Mouse (Mus musculus) kidney, postnatal 0 days (tissue): ENCODE data around the gene Pgd. TPM values are rescaled to one million over a fixed set of nuclear protein-coding genes. Genes with fewer than 3 reads are reported as not detected.

Source experiments
- ATAC-seq: fragments of 200-750 bp; cut with Nextera tagmentation; replicated peaks from 2 replicates; pipeline ENCODE4 v1.8.0; 2017; ENCODE audit warnings: low read depth, moderate number of reproducible peaks, moderate TSS enrichment, moderate library complexity; ENCODE audit not compliant: low FRiP score
- DNase-seq: peaks from one replicate; pipeline ENCODE4 v3.0.0-alpha.2; 2016; ENCODE audit warnings: low spot score
- H3K27ac ChIP-seq: fragments of 300-500 bp; sonication (generic); 2 replicates; pipeline ENCODE4 v1.5.1; 2014; ENCODE audit warnings: mild to moderate bottlenecking
- H3K27me3 ChIP-seq: fragments of 300-500 bp; sonication (generic); 2 replicates; pipeline ENCODE4 v1.6.1; 2014; ENCODE audit warnings: low read length, mixed read lengths; ENCODE audit not compliant: insufficient read depth
- H3K36me3 ChIP-seq: fragments of 300-500 bp; sonication (generic); 2 replicates; pipeline ENCODE4 v1.6.1; 2014; ENCODE audit warnings: low read length, mixed read lengths; ENCODE audit not compliant: insufficient read depth
- H3K4me1 ChIP-seq: fragments of 300-500 bp; sonication (generic); replicated peaks from 2 replicates; pipeline ENCODE4 v1.6.1; 2014; ENCODE audit warnings: antibody characterized with exemption, low read length, mixed read lengths; ENCODE audit not compliant: insufficient read depth
- H3K4me2 ChIP-seq: fragments of 300-500 bp; sonication (generic); 2 replicates; pipeline ENCODE4 v1.6.1; 2014; ENCODE audit warnings: mild to moderate bottlenecking, low read length, moderate library complexity, mixed read lengths
- H3K4me3 ChIP-seq: fragments of 300-500 bp; sonication (generic); replicated peaks from 2 replicates; pipeline ENCODE4 v1.5.1; 2014; ENCODE audit warnings: low read depth, low read length
- H3K9ac ChIP-seq: fragments of 300-500 bp; sonication (generic); 2 replicates; pipeline ENCODE4 v1.6.1; 2014; ENCODE audit warnings: low read depth, low read length
- H3K9me3 ChIP-seq: fragments of 300-500 bp; sonication (generic); replicated peaks from 2 replicates; pipeline ENCODE4 v1.6.1; 2016; ENCODE audit warnings: low read length, inconsistent platforms, mixed read lengths
- CTCF ChIP-seq: IDR thresholded peaks from 2 replicates; pipeline ENCODE4 v1.5.1; 2016; ENCODE audit warnings: antibody characterized with exemption, low read depth, mild to moderate bottlenecking, moderate library complexity
- WGBS: fragments of 180-500 bp; shearing (Covaris S2); extraction: QIAGEN DNeasy Blood & Tissue Kit; methylation state at CpG from one replicate; pipeline ENCODE4 v1.1.7; 2014; 5-methylcytosine and 5-hydroxymethylcytosine counted together
- polyA plus RNA-seq: library from polyadenylated mRNA; unstranded; fragments of >200 nt; fragmentation: Nextera tagmentation; extraction: Ambion mirVana; gene quantifications from 2 replicates; pipeline ENCODE4 v1.2.1, GENCODE M21; 2015

The Pgd gene
- polyA plus RNA-seq, 1 experiment from 2014 or later: 95.4 TPM

GRCm38 (mm10) chr4:149131789-149132565 lies 34.6 kb downstream of the Pgd start:
- DNase-seq (no peak), ATAC-seq (no peak)
- Histone ChIP-seq H3K27ac (no peak overlapping the region), H3K4me3 (no peak overlapping the region), H3K36me3 (no peaks in the 10 kb centered on the region), H3K9me3 (no peaks in the 10 kb centered on the region), H3K4me2 (no peak overlapping the region), H3K27me3 (no peaks in the 10 kb centered on the region), H3K4me1 (no peaks in the 10 kb centered on the region), H3K9ac (no peak overlapping the region)
- no peak for TF ChIP-seq CTCF
- 71% methylated on average over 21 of the region's 21 CpGs for WGBS

GRCm38 (mm10) chr4:149131021-149131752 lies 35.4 kb downstream of the Pgd start:
- Histone ChIP-seq H3K9me3 (no peaks in the 10 kb centered on the region), H3K9ac (no peak overlapping the region), H3K27ac (no peak overlapping the region), H3K4me3 (no peak overlapping the region), H3K27me3 (no peaks in the 10 kb centered on the region), H3K4me1 (no peaks in the 10 kb centered on the region), H3K4me2 (no peak overlapping the region), H3K36me3 (no peaks in the 10 kb centered on the region)
- no peak for TF ChIP-seq CTCF
- 90% methylated on average over 23 of the region's 23 CpGs for whole genome bisulfite sequencing
- DNase-seq (no peak), ATAC-seq (no peak)

- Histone ChIP-seq H3K4me1 (no peaks in the 10 kb centered on the region), H3K9ac (no peak overlapping the region), H3K27me3 (no peaks in the 10 kb centered on the region), H3K9me3 (no peaks in the 10 kb centered on the region), H3K27ac (no peak overlapping the region), H3K36me3 (no peaks in the 10 kb centered on the region), H3K4me2 (no peak overlapping the region), H3K4me3 (no peak overlapping the region)
- no peak for TF ChIP-seq CTCF
- WGBS: 81% methylated on average over 18 of the region's 18 CpGs
- DNase-seq (no peak), ATAC-seq (no peak)
These were observed 38.1 kb downstream of the Pgd start for GRCm38 (mm10) chr4:149128467-149128866.

GRCm38 (mm10) chr4:149126663-149127062 lies 39.9 kb downstream of the Pgd start, which contains the start of gene Cort:
TSS of gene Cort (minus strand) at chr4:149126763.
- TF ChIP-seq CTCF: no peak
- no peaks in the 10 kb centered on the region for H3K36me3 ChIP-seq
- no peak within 1 kb of the TSS for H3K4me2 ChIP-seq
- ATAC-seq (no peak), DNase-seq (no peak)
- WGBS: 76% methylated on average over 11 of the region's 11 CpGs
- H3K27ac ChIP-seq: no peak within 1 kb of the TSS
- H3K9ac ChIP-seq: no peak within 1 kb of the TSS
- H3K4me1 ChIP-seq: no peaks in the 10 kb centered on the region
- H3K4me3 ChIP-seq: no peak within 1 kb of the TSS
- H3K27me3 ChIP-seq: no peaks in the 10 kb centered on the region
- H3K9me3 ChIP-seq: no peaks in the 10 kb centered on the region

- Histone ChIP-seq H3K27me3 (no peaks in the 10 kb centered on the region), H3K4me2 (no peak overlapping the region), H3K9me3 (no peaks in the 10 kb centered on the region), H3K4me1 (no peaks in the 10 kb centered on the region), H3K27ac (no peak overlapping the region), H3K9ac (no peak overlapping the region), H3K36me3 (no peaks in the 10 kb centered on the region), H3K4me3 (no peak overlapping the region)
- WGBS: 36% methylated on average over 6 of the region's 6 CpGs
- ATAC-seq: no peak
- TF ChIP-seq CTCF: no peak
- DNase-seq: peak; percentile 64
These were observed 40.5 kb downstream of the Pgd start for GRCm38 (mm10) chr4:149126115-149126509.

GRCm38 (mm10) chr4:149125341-149126114 lies 41.0 kb downstream of the Pgd start:
- Histone ChIP-seq H3K4me2 (no peak overlapping the region), H3K9me3 (no peaks in the 10 kb centered on the region), H3K27ac (no peak overlapping the region), H3K4me3 (no peak overlapping the region), H3K9ac (no peak overlapping the region), H3K4me1 (no peaks in the 10 kb centered on the region), H3K36me3 (no peaks in the 10 kb centered on the region), H3K27me3 (no peaks in the 10 kb centered on the region)
- no peak for DNase-seq
- WGBS: 72% methylated on average over 11 of the region's 11 CpGs
- ATAC-seq: no peak
- TF ChIP-seq CTCF: no peak
